Mouse (Mus musculus): ENCODE results near the gene Abca4.

Gene Abca4

DNA sequence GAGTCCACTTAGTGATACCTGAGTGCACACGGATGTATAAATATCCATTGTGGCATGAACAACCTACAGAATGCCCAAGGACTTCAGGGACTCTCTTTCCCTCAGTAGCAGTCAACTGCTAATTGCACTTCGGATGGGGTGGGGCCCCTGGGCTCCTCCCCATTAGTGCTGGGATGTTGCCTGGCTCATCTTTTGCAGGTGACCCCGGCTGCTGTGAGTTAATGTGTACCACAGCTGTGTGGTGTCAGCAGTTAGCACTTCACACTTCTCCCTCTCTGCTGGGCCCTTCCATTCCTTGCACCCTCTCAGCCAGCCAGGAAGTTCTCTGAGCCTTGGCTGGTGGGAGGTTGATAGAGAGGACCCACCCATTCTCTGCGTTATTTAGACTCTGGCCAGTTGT, 65.2 kb downstream of the Abca4 start:
- DNase-seq (ENCODE audit: low spot score), result no peak

DNA sequence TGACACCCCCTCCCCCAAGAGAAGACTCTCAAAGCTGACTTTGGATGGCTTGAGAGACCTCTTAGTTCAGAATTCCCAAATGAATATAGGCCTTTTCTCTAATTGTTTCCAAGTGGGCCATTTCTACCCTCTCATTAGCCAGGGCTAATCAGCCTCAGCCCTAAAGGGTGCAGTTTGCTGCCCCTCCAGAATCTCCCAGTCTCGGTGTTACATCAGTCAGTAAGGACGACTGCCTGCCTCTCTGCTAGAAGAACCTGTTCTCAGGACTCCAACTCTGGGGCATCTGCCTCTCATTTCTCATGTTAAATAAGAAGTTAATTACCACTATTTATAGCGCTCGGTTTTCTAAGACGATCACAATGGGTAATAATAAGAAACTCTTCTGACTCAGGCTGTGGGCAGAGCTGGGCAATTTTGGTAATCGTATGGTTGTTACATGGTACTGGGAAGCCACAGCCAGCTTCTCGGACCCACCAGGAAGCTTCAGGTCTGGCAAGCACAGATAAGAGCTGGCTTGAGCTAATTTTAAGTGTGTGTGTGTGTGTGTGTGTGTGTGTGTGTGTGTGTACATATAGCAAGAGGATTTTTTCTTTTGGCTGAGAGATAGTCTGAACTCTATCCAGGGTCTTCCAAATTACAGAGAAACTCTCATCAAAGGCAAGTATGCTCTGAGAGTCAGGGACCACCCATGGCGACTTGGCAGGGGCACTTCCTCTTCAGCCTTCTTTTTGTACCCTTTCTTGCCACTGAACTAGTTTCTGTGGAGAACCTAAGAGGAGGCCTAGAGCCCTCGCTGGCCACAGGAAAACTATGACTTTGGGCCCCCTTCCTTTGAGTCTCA, 67.1 kb downstream of the Abca4 start:
- DNase-seq (ENCODE audit: low spot score), result no peak

DNA sequence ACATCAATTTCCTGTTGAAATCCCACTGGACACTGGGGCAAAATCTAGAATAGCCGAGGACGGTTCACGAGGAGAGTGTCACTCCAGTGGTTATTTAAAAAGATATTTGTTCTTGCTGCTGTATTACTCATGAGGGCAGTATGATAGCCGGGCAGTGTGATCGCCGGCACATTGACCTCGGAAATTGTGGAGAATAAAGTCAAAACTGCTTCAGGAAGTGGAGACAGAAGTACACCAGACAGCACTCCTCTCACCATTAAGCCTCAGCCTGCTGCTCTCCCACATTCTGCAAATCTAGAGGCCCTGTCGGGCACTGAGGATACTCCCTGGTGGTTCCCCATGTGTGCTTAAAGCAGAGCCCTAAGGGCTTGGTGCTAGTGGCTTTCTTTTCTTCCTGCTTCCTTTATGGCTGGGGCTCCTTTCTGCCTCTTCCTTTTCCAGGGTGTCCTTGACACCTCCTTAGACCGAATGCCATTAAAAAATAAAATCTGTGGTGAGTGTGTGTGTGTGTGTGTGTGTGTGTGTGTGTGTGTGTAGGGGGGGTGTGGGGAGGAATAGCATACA, 74.5 kb downstream of the Abca4 start:
- no peak for DNase-seq (ENCODE audit: low spot score)

DNA sequence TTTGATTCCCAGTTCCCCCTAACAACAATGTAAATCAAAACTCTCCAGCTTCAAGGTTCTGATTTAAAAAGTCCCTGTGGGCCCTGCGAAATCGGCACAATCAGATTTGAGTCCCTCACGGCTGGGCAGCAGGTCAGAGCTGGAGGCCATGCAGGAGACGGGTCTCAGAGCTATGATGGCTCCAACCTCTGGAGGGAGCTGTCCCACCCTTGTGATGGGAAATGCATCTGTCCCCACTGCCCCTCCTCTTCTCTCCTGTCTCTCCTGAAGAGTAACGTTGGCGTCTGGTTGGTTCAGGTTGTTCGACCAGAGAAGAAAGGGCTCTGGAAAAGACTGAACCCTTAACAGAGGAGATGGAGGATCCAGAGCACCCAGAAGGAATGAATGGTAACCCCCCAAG, 75.5 kb downstream of the Abca4 start:
- DNase-seq (ENCODE audit: low spot score), result no peak

DNA sequence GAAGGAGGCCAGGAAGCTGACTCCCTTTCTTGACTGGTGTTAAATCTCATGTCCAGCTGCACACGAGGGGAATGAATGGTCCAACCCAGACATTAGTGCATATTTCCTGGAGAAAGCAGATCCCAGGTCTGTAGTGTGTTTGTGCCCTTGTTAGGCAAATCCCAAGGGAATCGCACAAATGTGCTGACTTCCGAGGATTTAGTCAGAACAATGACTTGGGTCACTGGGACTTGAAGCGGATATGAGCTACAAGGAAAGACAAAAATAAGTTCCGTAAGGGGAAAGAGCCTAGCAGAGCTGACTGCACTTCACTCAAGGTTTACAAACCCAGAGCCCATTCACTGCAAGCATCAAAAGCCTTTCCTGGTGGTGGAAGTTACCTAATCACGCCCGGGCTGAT, 76.0 kb downstream of the Abca4 start:
- DNase-seq (ENCODE audit: low spot score), result no peak

DNA sequence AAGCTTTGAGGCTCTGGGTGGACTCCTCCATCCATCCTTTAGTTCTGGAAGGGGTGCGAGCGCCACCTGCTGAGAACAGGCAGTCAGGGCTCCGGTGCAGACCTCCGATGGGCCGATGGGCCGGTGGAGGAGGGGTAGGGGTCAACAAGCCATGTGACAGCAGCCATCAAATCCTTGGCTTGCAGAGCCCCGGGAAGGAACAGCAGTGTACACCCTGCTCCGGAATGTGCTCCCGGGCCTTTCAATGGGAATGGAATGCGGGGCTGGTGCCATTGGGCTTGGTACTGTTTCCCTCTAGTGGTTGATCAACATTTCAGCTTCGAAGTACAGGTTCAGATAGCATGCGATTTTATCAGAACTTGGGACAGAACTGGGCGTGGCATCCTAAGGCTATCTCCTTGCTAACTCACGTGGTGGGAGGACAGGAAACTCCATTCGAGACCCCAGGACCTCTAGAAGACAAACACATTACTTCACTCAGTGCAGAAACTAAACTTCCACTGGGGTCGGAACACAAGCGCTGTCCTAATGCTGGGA, 78.0 kb downstream of the Abca4 start:
- peak; percentile 79 for DNase-seq (ENCODE audit: low spot score)

DNA sequence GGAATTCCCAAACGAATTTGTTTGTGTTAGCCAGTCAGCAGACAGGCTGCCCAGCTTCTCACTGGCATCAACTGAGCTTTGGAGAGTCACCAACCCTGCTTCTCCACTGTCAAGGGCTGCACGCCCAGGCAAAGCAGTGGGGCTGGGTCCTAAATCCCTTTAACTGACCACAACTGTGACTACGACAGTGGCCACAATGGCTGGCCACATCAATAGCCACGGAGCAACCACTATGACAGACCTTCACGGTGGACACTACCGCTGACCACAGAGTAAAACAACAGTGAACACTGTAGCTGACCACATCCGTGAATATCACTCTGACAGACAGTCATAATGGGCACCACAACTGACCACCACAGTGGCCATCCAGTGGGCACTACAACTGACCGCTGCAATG, 78.6 kb downstream of the Abca4 start:
- no peak for DNase-seq (ENCODE audit: low spot score)

DNA sequence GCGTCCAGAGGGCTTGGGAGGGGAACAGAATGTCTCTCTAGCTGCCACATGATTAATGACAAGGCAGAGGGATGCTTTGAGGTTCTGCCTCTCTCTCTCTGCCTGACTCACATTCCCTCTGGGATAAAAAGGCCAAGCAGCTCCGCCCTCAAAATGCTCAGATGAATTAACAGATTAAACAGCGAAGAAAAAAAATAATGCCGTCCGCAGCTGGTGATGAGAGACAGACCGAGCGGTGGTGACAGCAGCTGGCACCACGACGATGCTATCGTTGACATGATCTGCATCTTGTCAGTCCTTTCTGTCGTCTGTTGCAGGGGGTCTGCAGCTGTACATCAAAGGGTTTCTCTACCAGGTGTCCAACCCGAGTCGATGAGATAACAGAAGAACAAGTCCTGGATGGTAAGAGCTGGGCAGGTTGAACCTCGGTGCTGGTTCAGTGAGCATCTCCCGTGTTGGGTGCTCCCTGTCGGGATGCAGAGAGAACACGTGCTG, 84.8 kb downstream of the Abca4 start:
- no peak for DNase-seq (ENCODE audit: low spot score)

DNA sequence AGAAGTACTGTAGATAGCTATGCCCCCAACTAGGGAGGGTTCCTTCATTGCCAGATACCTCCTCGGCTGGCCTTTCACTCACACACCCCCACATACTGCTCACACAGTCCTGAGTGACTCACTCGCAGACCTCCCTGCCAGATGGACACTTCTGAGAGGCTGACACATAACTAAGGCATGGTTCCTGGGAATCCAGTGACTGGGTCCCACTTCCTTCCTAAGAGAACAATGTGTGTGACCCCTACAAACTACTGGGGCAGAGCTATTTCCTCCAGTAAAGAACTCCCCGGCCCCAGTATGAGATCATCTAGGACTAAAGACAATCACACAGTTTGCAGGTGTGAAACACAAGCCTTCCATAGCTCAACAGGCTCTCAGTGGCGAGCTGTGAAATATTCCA, 86.5 kb downstream of the Abca4 start:
- no peak for DNase-seq (ENCODE audit: low spot score)

DNA sequence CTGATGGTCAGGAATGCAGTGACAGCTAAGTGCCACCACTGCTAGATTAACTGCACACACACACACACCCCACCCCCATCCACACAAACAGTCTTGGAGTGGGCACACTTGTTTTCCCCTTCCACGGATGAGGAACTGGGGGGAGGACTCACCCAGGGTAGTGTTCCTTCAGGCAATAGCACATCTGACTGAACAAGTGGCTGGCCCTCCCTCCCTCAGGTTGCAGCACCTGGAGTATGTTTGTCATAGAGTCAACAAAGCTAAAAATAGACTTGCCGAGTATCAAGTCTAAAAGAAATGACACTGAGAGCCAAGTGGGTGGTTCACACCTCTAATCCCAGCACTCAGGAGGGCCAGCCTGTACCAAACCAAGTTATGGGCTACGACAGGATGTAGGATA, 87.4 kb downstream of the Abca4 start:
- DNase-seq (ENCODE audit: low spot score), result no peak

DNA sequence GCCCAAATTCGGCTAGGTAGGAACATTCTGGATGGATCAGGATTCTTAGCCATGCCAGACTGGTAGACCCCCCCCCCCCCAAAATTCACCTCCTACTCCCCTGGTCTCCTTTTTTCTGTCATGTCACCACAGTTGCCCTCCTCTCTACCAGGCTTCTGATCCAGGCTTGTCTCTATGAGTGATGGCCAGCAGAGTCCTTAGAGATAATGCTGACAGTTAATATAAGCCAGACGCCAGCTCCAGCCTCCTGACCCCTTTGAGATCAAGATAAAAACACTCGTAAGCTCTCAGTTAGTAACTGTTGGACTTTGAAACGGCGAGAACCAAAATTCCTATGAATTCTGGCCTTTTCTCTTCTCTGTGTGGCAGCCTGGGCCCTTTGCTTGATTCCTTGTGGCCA, 89.0 kb downstream of the Abca4 start:
- DNase-seq (ENCODE audit: low spot score), result no peak

DNA sequence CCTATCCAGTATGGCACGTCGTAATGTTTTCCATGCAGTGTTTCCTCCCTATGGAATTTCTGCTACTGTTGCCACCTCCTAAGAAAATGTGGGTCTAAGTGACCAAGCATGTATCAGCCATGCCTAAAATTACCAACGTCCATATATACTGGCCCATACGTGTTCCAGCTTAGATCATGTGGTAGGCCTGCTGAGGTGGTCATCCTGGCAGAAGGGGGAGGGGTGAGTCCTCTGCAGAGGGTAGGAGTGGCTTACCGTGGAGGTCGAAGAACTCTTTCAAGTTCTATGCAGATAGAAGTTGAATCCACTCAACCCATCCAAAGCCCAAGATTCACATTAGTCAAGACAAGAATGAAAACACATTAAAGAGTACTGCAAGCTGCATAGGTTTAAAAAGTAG, 89.6 kb downstream of the Abca4 start:
- DNase-seq (ENCODE audit: low spot score), result no peak

DNA sequence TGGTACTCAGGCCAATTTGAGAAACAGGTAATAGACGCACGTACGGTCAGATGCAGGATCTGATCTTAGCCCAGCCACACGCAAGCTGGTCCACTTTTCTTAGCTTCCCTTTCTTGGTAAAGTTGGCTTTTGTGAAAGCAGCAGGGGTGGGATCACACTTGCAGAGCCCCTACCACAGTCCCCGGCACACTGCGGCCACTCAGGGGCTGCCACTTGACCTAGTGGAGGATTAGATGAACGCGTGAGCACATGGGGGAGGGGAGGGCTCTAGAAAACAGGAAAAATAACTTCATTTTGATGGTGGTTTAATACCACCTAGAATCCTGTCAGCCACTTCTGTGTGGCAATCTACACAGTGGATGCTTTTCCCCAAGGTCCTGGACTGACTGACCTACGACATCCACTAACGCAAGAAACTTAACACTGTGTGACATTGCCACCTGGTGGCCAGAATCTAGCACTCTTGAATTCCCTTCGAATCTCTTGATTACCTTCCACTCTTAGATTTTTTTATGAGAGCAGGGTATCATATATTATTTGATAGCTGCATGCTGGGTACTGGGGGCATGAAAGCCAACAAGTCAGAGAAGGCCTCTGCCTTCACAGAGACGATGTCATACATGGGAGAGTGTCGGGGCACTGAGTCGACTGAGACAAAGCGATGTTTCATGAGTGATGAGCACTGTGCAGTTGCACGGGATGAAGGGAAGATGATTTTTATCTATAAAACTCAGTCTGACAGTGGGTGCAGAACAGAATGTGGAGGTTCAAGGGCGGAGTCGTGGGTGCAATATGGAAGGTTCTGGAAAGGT, 96.6 kb downstream of the Abca4 start:
- no peak for DNase-seq (ENCODE audit: low spot score)

DNA sequence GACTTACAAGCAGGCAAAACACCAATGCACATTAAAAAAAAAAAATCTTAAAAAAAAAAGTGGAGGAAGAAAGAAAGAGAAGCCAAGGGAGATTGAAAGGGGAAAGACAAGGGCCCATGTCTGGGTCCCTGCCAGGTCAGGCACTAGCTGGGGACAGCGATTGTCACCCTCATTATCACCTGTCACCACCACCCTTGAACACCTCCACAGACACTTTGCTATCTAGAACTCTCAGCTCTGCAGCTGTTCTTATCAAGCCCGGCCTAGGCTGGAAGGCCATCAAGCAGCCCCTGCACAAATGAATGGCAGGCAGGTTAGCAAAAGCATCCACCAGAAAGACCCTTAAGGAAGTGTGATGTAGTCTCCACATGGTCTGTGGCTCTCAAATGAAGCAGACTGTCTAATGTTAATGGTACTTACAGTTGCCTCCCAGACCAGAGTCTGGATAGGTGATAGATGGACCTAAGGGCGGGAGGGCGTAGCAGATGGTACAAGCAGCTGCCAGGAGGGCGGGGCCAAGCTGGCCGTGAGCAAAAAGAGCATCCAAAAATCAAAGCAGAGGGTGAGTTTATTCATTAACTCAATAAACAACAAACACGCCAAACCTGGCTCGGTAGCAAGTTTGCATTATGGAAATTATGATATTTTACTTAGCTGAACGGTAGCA, 98.1 kb downstream of the Abca4 start:
- DNase-seq (ENCODE audit: low spot score), result no peak

DNA sequence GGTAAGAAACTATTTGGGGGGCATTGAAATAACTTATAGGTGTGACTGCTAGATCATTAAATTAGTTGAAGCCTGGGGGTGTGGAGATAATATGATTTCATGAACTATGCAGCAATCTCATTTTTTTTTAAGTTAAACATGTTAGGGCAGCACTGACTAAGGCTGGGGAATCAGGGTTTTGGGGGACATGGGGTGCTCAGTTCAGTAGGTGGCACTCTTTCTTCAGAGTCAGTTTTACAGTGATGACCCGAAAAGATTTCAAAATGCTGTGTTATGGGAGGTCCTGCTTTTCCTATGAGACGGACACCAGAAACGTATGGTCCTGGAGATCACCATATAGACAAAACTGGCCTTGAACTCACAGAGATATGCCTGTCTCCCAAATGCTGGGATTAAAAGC, 99.2 kb downstream of the Abca4 start:
- DNase-seq (ENCODE audit: low spot score), result no peak

DNA sequence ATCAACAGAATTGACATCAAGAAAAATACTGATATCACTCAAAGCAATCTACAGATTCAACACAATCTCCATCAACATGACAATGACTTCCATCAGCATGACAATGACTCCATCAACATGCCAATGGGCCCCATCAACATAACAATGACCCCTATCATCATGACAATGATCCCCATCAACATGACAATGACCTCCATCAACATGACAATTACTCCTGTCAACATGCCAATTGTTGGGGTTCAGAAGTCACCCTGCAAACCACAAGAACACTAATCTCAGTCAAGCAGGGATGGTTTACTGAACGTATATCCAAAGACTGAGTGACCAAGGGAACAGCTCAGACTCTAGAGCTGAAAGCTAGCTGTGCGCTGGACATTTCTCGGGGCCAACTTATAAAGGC, 101.2 kb downstream of the Abca4 start:
- no peak for DNase-seq (ENCODE audit: low spot score)

DNA sequence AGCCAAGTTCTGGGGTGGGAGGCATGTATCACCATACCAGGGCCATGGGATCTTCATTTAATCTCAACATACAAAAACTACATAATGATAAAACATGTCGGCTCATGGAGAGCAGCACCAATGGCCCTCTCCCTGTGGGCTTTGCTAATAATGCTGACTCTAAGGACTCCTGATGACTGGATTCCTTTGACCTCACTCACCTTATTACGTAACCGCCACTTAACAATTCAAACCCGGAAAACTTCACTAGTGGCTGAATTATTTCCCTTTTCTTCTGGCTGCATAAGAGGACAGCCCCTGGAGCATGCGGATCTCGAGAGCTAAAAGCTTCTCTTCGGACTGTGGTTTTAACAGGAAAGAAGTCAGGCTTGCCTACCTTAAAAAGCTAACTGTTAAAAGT, 106.6 kb downstream of the Abca4 start:
- no peak for DNase-seq (ENCODE audit: low spot score)

DNA sequence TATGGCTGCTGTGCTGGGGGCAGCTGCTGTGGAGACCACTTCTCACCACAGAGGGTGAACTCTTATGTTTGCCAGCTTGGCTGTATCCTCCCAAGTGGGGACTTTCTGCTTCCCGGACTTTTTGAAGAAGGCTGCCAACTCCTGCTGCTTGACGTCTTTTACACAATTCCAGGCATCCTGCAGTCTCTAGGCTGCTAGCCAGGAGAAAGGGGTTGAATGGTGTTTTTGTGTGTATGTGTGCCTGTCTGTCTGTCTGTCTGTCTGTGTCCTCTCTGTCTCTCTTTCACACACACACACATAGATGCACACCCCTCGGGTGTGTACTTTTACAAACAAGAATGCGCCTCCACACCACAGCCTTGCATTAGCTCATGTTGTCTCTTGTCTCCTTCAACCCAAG, 108.2 kb downstream of the Abca4 start:
- DNase-seq (ENCODE audit: low spot score), result no peak

DNA sequence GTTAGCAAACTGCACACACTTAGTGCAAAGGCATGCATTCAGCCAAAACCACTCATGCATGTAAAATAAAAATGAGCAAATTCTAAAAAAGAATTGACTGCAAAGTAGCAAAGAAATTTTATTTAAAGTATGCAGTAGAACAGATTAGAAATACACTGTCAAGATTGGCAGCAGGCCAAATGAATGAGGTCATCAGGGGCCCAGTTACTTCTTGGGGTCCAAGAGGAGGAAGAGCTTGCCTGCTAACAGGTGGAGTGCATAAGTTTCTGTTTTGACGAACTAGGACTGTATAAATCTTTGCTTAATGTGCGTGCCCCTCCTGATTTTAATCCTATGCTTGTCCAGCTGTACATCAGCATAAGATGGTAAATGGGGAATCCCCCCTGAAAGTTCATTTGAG, 109.8 kb downstream of the Abca4 start:
- no peak for DNase-seq (ENCODE audit: low spot score)

DNA sequence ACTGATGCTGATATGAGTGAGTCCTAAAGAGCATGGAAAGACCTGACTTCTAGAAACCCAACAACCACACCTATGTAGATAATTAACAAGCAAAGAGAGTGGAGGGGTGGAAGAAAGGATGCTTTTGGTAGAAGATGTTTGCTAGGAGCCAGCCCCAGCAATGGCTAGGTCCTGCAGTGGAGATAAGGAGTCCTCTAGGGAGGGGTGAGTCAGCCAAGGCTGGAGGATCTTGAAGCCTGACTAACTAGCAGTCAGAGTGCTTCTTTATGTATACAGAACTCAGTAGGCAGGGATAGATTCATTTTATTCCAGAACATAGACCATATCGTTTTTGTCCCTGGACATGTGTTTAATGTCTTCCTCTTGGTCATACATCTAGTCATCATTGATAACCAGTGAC, 115.2 kb downstream of the Abca4 start:
- no peak for DNase-seq (ENCODE audit: low spot score)

DNA sequence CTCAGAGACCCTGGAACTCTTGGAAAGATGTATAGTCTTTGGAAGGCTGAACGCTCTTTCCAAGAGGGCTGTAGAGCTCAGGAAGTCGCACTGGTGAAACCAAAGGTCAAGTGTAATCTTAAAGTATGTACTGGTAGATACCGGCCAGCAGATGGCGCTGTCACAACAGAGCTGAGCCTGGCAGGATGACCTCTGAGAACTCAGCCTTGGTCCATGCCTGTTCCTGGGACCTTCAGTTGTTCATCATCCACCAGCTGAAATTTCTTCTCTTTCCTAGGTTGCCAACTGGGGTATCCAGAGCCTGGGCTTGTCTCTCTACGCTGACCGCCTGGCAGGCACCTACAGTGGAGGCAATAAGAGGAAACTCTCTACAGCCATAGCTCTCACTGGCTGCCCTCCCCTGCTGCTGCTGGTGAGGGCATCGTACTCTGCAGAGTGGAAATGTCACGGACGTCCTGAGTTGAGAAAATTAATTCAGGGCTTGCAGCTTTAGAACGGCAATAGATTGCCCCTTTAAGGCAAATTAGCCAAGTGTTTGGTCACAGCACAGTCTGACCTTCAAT, 125.5 kb downstream of the Abca4 start:
- no peak for DNase-seq (ENCODE audit: low spot score)
